Mouse (Mus musculus) C2C12 (cell line): Measurements from ENCODE around the gene Actc1. TPM values are rescaled to one million over a fixed set of nuclear protein-coding genes. Genes with fewer than 3 reads are reported as not detected.

ENCODE experiments used
- H3K27me3 ChIP-seq: one replicate; pipeline ENCODE4 v1.6.1; 2011; ENCODE audit not compliant: control insufficient read depth, insufficient read depth, insufficient read length
- H3K36me3 ChIP-seq: one replicate; pipeline ENCODE4 v1.6.1; 2011; ENCODE audit not compliant: control insufficient read depth, insufficient read depth
- H3K4me3 ChIP-seq: one replicate; pipeline ENCODE4 v1.5.1; 2011; ENCODE audit warnings: mild to moderate bottlenecking, control low read depth; ENCODE audit not compliant: poor library complexity, insufficient read depth, severe bottlenecking
- H3K79me2 ChIP-seq: one replicate; pipeline ENCODE4 v1.6.1; 2011; ENCODE audit not compliant: control insufficient read depth, insufficient read depth
- H3K79me3 ChIP-seq: one replicate; pipeline ENCODE4 v1.6.1; 2011; ENCODE audit warnings: low read depth, control low read depth
- H3ac ChIP-seq: one replicate; pipeline ENCODE3; 2011; ENCODE audit warnings: low read depth; ENCODE audit not compliant: control insufficient read depth, insufficient read length
- CEBPB ChIP-seq: IDR thresholded peaks from one replicate; pipeline ENCODE4 v1.6.1; 2011; ENCODE audit warnings: low read depth, mild to moderate bottlenecking, control low read depth, moderate library complexity
- CTCF ChIP-seq: IDR thresholded peaks from one replicate; pipeline ENCODE4 v1.5.1; 2011; ENCODE audit not compliant: control insufficient read depth, insufficient read depth, insufficient read length
- FOSL1 ChIP-seq: IDR thresholded peaks from one replicate; pipeline ENCODE4 v1.8.0; 2011; ENCODE audit warnings: mild to moderate bottlenecking, low read length; ENCODE audit not compliant: poor library complexity, insufficient read depth, severe bottlenecking
- MAX ChIP-seq: IDR thresholded peaks from one replicate; pipeline ENCODE4 v1.6.1; 2011; ENCODE audit warnings: mild to moderate bottlenecking, control low read depth
- MYOD1 ChIP-seq: IDR thresholded peaks from one replicate; pipeline ENCODE4 v1.6.1; 2011; ENCODE audit warnings: low read depth; ENCODE audit not compliant: control insufficient read depth, insufficient read length
- MYOG ChIP-seq: IDR thresholded peaks from one replicate; pipeline ENCODE4 v1.6.1; 2011; ENCODE audit not compliant: control insufficient read depth, insufficient read length; ENCODE audit errors: extremely low read depth
- USF1 ChIP-seq: IDR thresholded peaks from one replicate; pipeline ENCODE4 v1.6.1; 2011; ENCODE audit warnings: low read depth, mild to moderate bottlenecking, control low read depth, moderate library complexity
- polyA plus RNA-seq: library from polyadenylated mRNA; unstranded; fragments of >200 nt; fragmentation: generic; extraction: Trizol; gene quantifications from one replicate; pipeline ENCODE4 v1.2.1, GENCODE M21; 2012; ENCODE audit warnings: missing spikeins

Gene Actc1
- polyA plus RNA-seq, 1 experiment, result 8.0 TPM

- no peaks in the 10 kb centered on the region for H3K79me2 ChIP-seq
- no peaks in the 10 kb centered on the region for H3K79me3 ChIP-seq
- TF ChIP-seq MYOD1, result no peak
- no peak for TF ChIP-seq CEBPB
- TF ChIP-seq MYOG, result no peak
- TF ChIP-seq MAX, result no peak
- no peak for TF ChIP-seq CTCF
- no peak for TF ChIP-seq FOSL1
- no peak for TF ChIP-seq USF1
- H3K4me3 ChIP-seq, result no peak overlapping the region
- no peaks in the 10 kb centered on the region for H3K36me3 ChIP-seq
- no peak overlapping the region for H3ac ChIP-seq
- peaks cover 7% of the 10 kb centered on the region for H3K27me3 ChIP-seq
Measured at GRCm38 (mm10) chr2:114046151-114046664, 7.1 kb downstream of the Actc1 start.

GRCm38 (mm10) chr2:114037926-114038325, 15.4 kb downstream of the Actc1 start:
- no peaks in the 10 kb centered on the region for H3K79me2 ChIP-seq
- H3ac ChIP-seq, result no peak overlapping the region
- TF ChIP-seq USF1 (no peak), FOSL1 (no peak), MYOD1 (no peak), MYOG (no peak), CEBPB (no peak), CTCF (no peak), MAX (no peak)
- no peaks in the 10 kb centered on the region for H3K79me3 ChIP-seq
- peaks cover 3% of the 10 kb centered on the region for H3K27me3 ChIP-seq
- H3K36me3 ChIP-seq, result no peaks in the 10 kb centered on the region
- H3K4me3 ChIP-seq, result no peak overlapping the region

DNA sequence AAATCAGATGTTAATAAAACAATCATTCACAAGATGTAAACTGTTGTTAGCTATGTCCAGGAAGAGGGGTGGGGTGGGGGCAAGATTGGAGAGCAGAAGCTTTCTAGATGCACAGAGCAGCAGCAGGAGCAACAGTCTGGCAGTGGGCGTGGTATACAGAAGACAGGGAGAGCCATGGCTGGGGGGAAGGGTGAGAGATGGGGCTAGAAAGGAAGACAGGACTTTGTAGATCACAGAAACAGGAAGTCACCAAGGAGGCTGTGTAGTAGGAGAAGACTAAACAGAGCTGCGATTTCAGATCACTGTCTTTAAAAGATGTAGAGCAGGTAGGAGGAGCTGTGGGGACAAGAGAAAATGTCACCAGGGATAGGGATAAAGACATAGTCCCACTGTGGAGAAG, 21.1 kb downstream of the Actc1 start:
- Histone ChIP-seq H3ac (no peak overlapping the region), H3K79me3 (no peaks in the 10 kb centered on the region), H3K79me2 (no peaks in the 10 kb centered on the region), H3K4me3 (no peak overlapping the region), H3K36me3 (no peaks in the 10 kb centered on the region), H3K27me3 (peaks cover 25% of the 10 kb centered on the region)
- TF ChIP-seq CTCF (no peak), USF1 (no peak), FOSL1 (no peak), CEBPB (no peak), MYOD1 (no peak), MAX (no peak), MYOG (no peak)

DNA sequence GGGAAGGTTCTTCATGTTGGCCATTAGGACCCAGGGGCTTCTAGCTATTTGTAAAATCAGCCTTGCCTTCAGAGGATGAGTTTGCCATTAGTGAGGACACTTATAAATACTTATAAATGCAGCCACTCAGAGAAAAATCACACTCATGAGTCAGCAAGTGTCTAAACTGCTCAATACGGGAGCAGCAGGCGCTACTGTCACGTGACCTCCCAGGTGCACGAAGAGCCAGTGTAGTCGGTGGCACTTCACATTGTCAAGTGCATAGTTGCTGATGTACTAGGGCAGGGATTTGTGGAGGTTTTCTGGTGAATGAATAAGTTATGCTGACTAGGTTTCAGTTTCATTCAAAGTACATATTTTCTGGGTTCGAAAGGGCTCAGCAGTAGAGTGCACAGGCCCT, 30.0 kb downstream of the Actc1 start:
- Histone ChIP-seq H3K36me3 (no peaks in the 10 kb centered on the region), H3K79me3 (no peaks in the 10 kb centered on the region), H3K27me3 (peaks cover 23% of the 10 kb centered on the region), H3K4me3 (no peak overlapping the region), H3ac (no peak overlapping the region), H3K79me2 (no peaks in the 10 kb centered on the region)
- no peak for TF ChIP-seq CTCF
- no peak for TF ChIP-seq MYOG
- no peak for TF ChIP-seq CEBPB
- no peak for TF ChIP-seq USF1
- TF ChIP-seq MAX, result no peak
- TF ChIP-seq FOSL1, result no peak

DNA sequence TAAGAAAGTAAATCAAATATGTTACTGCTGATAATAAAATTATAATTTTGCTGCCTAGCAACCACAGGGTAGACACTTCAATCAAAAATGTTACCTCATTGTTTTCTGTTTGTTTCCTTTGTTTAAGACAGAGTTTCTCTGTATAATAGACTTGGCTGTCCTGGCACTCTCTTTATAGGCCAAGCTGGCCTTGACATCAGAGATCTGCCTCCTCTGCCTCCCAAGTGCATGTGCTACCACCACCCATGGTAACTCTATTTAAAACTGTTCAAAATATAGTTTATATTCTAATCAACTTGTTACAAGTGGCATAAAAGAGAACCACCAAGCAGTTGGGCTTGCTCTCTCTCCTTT, 33.2 kb downstream of the Actc1 start:
- no peaks in the 10 kb centered on the region for H3K79me3 ChIP-seq
- H3K27me3 ChIP-seq, result peaks cover 20% of the 10 kb centered on the region
- H3ac ChIP-seq, result no peak overlapping the region
- TF ChIP-seq CTCF, result no peak
- no peak for TF ChIP-seq CEBPB
- TF ChIP-seq MAX, result no peak
- TF ChIP-seq USF1, result no peak
- no peak for TF ChIP-seq MYOG
- no peak for TF ChIP-seq FOSL1
- no peaks in the 10 kb centered on the region for H3K36me3 ChIP-seq
- H3K4me3 ChIP-seq, result no peak overlapping the region
- H3K79me2 ChIP-seq, result no peaks in the 10 kb centered on the region

DNA sequence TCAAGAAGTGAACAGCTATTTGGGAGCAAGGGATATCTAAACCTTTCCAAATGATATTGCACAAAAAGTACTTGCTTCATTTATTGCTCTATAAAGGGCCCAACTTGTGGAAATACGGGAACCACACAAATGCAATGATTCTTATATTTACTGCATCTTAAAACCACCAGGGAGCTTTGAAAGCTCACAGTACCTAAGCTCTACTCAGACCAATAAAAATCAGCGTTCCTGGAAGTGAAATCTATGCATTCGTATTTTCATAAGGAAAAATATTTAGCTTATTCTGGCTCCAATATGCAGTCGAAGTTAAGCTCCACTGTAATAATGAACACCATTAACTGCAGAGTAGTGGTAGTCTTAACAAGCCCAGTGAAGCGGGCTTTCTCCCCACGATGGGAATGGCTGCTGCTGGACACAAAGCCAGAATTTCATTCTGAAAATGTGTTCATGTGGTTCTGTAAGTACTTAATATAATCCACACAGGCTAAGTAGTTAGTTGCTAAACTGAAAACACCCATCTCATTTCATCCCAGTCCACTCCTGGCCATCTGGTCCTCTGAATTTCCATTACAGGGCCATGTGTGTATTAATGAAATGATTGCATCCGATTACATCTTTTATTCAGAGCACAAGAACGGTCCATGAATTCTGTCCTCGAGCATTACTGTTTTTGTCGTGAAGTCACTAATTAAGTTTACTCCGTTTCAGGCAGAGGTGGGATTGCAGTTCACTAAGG, 33.7 kb downstream of the Actc1 start:
- H3K36me3 ChIP-seq, result no peaks in the 10 kb centered on the region
- no peak overlapping the region for H3ac ChIP-seq
- no peaks in the 10 kb centered on the region for H3K79me2 ChIP-seq
- TF ChIP-seq CEBPB (no peak), MAX (no peak), CTCF (no peak), MYOG (no peak), MYOD1 (no peak), USF1 (no peak), FOSL1 (no peak)
- H3K27me3 ChIP-seq, result peaks cover 19% of the 10 kb centered on the region
- H3K4me3 ChIP-seq, result no peak overlapping the region
- no peaks in the 10 kb centered on the region for H3K79me3 ChIP-seq
